Mouse (Mus musculus): ENCODE measurements around the gene Med24. TPM values are rescaled to one million over a fixed set of nuclear protein-coding genes. Genes with fewer than 3 reads are reported as not detected.
A peak's percentile ranks its signal among the peaks of the same experiment; 100 is the strongest.
"Not testable (repeated sequence)": the region's sequence is repeated elsewhere in the genome, so short reads cannot be mapped to it uniquely, and the experiment has no call there.

Gene Med24
- total RNA-seq, 1 experiment from 2014 or later = 61.5 TPM

- DNase-seq = no peak
These were observed 8.5 kb downstream of the Med24 start for GRCm38 (mm10) chr11:98720756-98721155.

GRCm38 (mm10) chr11:98717904-98718303, 11.3 kb downstream of the Med24 start:
- peak; percentile 75 for DNase-seq

- no peak for DNase-seq
These were observed 13.3 kb downstream of the Med24 start for GRCm38 (mm10) chr11:98715946-98716345.

- DNase-seq = no peak
These were observed 15.5 kb downstream of the Med24 start for GRCm38 (mm10) chr11:98713703-98714102.

- not testable (repeated sequence) for DNase-seq
These were observed 17.2 kb downstream of the Med24 start for GRCm38 (mm10) chr11:98712009-98712408.

GRCm38 (mm10) chr11:98711046-98711434, 18.2 kb downstream of the Med24 start:
- DNase-seq = no peak

GRCm38 (mm10) chr11:98710416-98711045, 18.7 kb downstream of the Med24 start:
- DNase-seq = peak; percentile 82

GRCm38 (mm10) chr11:98709001-98709741, 20.1 kb downstream of the Med24 start:
- DNase-seq = no peak

- DNase-seq = no peak
These were observed 20.8 kb downstream of the Med24 start for GRCm38 (mm10) chr11:98708282-98708956.

GRCm38 (mm10) chr11:98707401-98708281, 21.6 kb downstream of the Med24 start:
- no peak for DNase-seq

- DNase-seq = no peak
These were observed 24.2 kb downstream of the Med24 start for GRCm38 (mm10) chr11:98705021-98705420.

- DNase-seq = no peak
These were observed 26.9 kb downstream of the Med24 start for GRCm38 (mm10) chr11:98702323-98702722.

GRCm38 (mm10) chr11:98701213-98701670, 28.0 kb downstream of the Med24 start, which contains the start of gene Csf3:
Csf3 (plus strand) TSS chr11:98701263.
- no peak for DNase-seq

- DNase-seq = peak; percentile 80
These were observed 29.3 kb downstream of the Med24 start for GRCm38 (mm10) chr11:98699911-98700310.

GRCm38 (mm10) chr11:98698849-98699640, 30.2 kb downstream of the Med24 start:
- no peak for DNase-seq

GRCm38 (mm10) chr11:98697225-98697624, 32.0 kb downstream of the Med24 start:
- DNase-seq = no peak

GRCm38 (mm10) chr11:98696454-98697216, 32.6 kb downstream of the Med24 start:
- DNase-seq = no peak

GRCm38 (mm10) chr11:98695408-98695807, 33.8 kb downstream of the Med24 start:
- DNase-seq = no peak

GRCm38 (mm10) chr11:98694301-98694700, 34.9 kb downstream of the Med24 start:
- DNase-seq = no peak

- no peak for DNase-seq
These were observed 35.5 kb downstream of the Med24 start for GRCm38 (mm10) chr11:98693746-98694145.

All from adrenal gland, postnatal 25 days (tissue).